Mouse (Mus musculus) neural tube, embryonic 11.5 days (tissue): ENCODE measurements at regions not wholly inside any gene's neighbourhood (a gene's known extent, or its start where the extent isn't known, plus 50 kb on each side); places are given as distances from the start of the nearest gene placed in this dataset.

Source experiments
- ATAC-seq: fragments of 200-750 bp; cut with Nextera tagmentation; 2 replicates; pipeline ENCODE4 v1.8.0; 2017; ENCODE audit warnings: moderate number of reproducible peaks, mild to moderate bottlenecking, moderate TSS enrichment, moderate library complexity; ENCODE audit not compliant: insufficient read depth, low FRiP score, low TSS enrichment
- DNase-seq: peaks from one replicate; pipeline ENCODE4 v3.0.0-alpha.2; 2015; ENCODE audit warnings: low spot score
- H3K27ac ChIP-seq: fragments of 300-500 bp; sonication (generic); 2 replicates; pipeline ENCODE4 v1.5.1; 2014; ENCODE audit warnings: low read depth, mild to moderate bottlenecking, low read length
- H3K27me3 ChIP-seq: fragments of 300-500 bp; sonication (generic); 2 replicates; pipeline ENCODE4 v1.6.1; 2014; ENCODE audit warnings: mild to moderate bottlenecking, low read length, mixed read lengths; ENCODE audit not compliant: control insufficient read depth, insufficient read depth
- H3K36me3 ChIP-seq: fragments of 300-500 bp; sonication (generic); 2 replicates; pipeline ENCODE4 v1.6.1; 2014; ENCODE audit warnings: mild to moderate bottlenecking, low read length, moderate library complexity, mixed read lengths; ENCODE audit not compliant: control insufficient read depth, insufficient read depth
- H3K4me1 ChIP-seq: fragments of 300-500 bp; sonication (generic); 2 replicates; pipeline ENCODE4 v1.6.1; 2014; ENCODE audit warnings: low read length, mixed read lengths; ENCODE audit not compliant: control insufficient read depth, insufficient read depth
- H3K4me2 ChIP-seq: fragments of 300-500 bp; sonication (generic); 2 replicates; pipeline ENCODE4 v1.6.1; 2014; ENCODE audit warnings: low read depth, mild to moderate bottlenecking, moderate library complexity
- H3K4me3 ChIP-seq: fragments of 300-500 bp; sonication (generic); 2 replicates; pipeline ENCODE4 v1.5.1; 2014; ENCODE audit warnings: low read depth, low read length
- H3K9ac ChIP-seq: fragments of 300-500 bp; sonication (generic); 2 replicates; pipeline ENCODE4 v1.6.1; 2014; ENCODE audit warnings: mild to moderate bottlenecking, low read length
- H3K9me3 ChIP-seq: fragments of 300-500 bp; sonication (generic); 2 replicates; pipeline ENCODE4 v1.6.1; 2016; ENCODE audit warnings: low read length; ENCODE audit not compliant: control insufficient read depth
- WGBS: fragments of 180-500 bp; shearing (Covaris S2); extraction: QIAGEN DNeasy Blood & Tissue Kit; methylation state at CpG from one replicate; pipeline ENCODE4 v1.1.7; 2014; 5-methylcytosine and 5-hydroxymethylcytosine counted together

GRCm38 (mm10) chr3:53919541-53919940 is 55.9 kb upstream of the Ufm1 start:
- Histone ChIP-seq H3K9me3 (no peaks in the 10 kb centered on the region), H3K9ac (no peak overlapping the region), H3K36me3 (no peaks in the 10 kb centered on the region), H3K4me3 (no peak overlapping the region), H3K4me2 (no peak overlapping the region), H3K27ac (no peak overlapping the region), H3K4me1 (no peaks in the 10 kb centered on the region), H3K27me3 (no peaks in the 10 kb centered on the region)
- ATAC-seq (no peak), DNase-seq (no peak)
- WGBS, result 76% methylated on average over 3 of the region's 3 CpGs

DNA sequence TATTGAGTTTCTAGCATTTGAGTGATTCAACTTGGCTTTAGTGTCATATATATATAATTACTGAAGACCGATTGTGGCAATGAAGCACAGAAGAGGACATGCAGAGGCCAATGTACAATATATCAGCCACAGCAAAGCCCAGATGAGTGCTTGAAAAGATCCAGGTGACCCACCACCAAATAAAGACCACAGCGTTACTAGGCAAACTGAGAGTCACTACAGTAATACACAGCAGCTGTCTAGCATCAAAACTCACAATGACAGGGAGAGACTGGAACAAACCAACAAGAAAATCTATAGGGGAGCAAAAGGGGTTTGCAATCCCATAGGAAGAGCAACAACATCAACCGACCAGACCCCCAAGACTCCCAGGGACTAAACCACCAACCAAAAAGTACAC is 54.3 kb upstream of the Ufm1 start:
- H3K27me3 ChIP-seq, result no peaks in the 10 kb centered on the region
- H3K9me3 ChIP-seq, result no peaks in the 10 kb centered on the region
- no peak overlapping the region for H3K4me2 ChIP-seq
- no peaks in the 10 kb centered on the region for H3K36me3 ChIP-seq
- no peak overlapping the region for H3K27ac ChIP-seq
- no peaks in the 10 kb centered on the region for H3K4me1 ChIP-seq
- no peak for DNase-seq
- ATAC-seq, result no peak
- 92% methylated on average over 3 of the region's 3 CpGs for WGBS
- H3K4me3 ChIP-seq, result no peak overlapping the region
- H3K9ac ChIP-seq, result no peak overlapping the region

DNA sequence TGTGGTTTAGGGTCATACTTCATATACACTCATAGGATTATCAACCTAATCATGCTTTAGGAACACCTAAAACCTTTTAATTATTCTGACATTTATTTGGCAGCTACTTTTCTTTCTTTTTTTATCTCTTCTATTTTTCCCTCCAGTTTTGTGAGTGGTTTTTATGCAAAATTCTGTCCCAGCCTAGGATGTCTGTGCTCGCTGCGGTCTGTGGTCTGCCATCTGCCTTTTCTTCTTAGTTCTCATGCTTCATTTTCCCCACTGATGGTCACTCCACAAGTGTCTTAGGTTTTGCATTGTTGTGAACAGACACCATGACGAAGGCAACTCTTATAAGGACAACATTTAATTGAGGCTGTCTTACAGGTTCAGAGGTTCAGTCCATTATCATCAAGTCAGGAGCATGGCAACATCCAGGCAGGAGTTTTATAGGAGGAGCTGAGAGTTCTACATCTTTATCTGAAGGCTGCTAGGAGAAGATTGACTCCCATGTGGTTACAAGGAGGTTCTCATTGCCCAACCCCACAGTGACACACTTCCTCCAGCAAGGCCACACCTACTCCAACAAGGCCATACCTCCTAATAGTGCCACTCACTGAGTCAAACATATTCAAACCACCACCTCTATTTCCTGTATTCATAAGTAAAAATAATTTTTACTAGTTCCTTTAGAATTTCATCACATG is 50.5 kb upstream of the Ufm1 start:
- no peaks in the 10 kb centered on the region for H3K9me3 ChIP-seq
- WGBS, result 88% methylated on average over 3 of the region's 3 CpGs
- no peaks in the 10 kb centered on the region for H3K4me1 ChIP-seq
- H3K4me3 ChIP-seq, result no peak overlapping the region
- DNase-seq (no peak), ATAC-seq (no peak)
- no peak overlapping the region for H3K9ac ChIP-seq
- H3K27me3 ChIP-seq, result no peaks in the 10 kb centered on the region
- H3K4me2 ChIP-seq, result no peak overlapping the region
- no peaks in the 10 kb centered on the region for H3K36me3 ChIP-seq
- no peak overlapping the region for H3K27ac ChIP-seq
